Mouse (Mus musculus) embryonic fibroblast, embryonic 13.5 days (primary cell): ENCODE data around the gene Orai1.

Source experiments
- CTCF ChIP-seq: IDR thresholded peaks from 2 replicates; pipeline ENCODE4 v1.5.1; 2011; ENCODE audit warnings: mild to moderate bottlenecking, control low read depth, low read length, moderate library complexity, borderline replicate concordance; ENCODE audit not compliant: insufficient read depth
- POLR2A ChIP-seq: IDR thresholded peaks from 2 replicates; pipeline ENCODE4 v1.6.1; 2011; ENCODE audit warnings: low read depth, mild to moderate bottlenecking, control low read depth, low read length, moderate library complexity

GRCm38 (mm10) chr5:123059757-123060520, 45.1 kb downstream of the Orai1 start:
- TF ChIP-seq POLR2A = no peak
- no peak for TF ChIP-seq CTCF
